Mouse (Mus musculus) C2C12 (cell line): ENCODE results near the gene Commd1.

Experiments
- CEBPB ChIP-seq: IDR thresholded peaks from one replicate; pipeline ENCODE4 v1.6.1; 2011; ENCODE audit warnings: low read depth, mild to moderate bottlenecking, control low read depth, moderate library complexity
- CTCF ChIP-seq: IDR thresholded peaks from one replicate; pipeline ENCODE4 v1.5.1; 2011; ENCODE audit not compliant: control insufficient read depth, insufficient read depth, insufficient read length
- FOSL1 ChIP-seq: IDR thresholded peaks from one replicate; pipeline ENCODE4 v1.8.0; 2011; ENCODE audit warnings: mild to moderate bottlenecking, low read length; ENCODE audit not compliant: poor library complexity, insufficient read depth, severe bottlenecking
- MAX ChIP-seq: IDR thresholded peaks from one replicate; pipeline ENCODE4 v1.6.1; 2011; ENCODE audit warnings: mild to moderate bottlenecking, control low read depth
- MYOD1 ChIP-seq: IDR thresholded peaks from one replicate; pipeline ENCODE4 v1.6.1; 2011; ENCODE audit warnings: low read depth; ENCODE audit not compliant: control insufficient read depth, insufficient read length
- MYOG ChIP-seq: IDR thresholded peaks from one replicate; pipeline ENCODE4 v1.6.1; 2011; ENCODE audit not compliant: control insufficient read depth, insufficient read length; ENCODE audit errors: extremely low read depth
- USF1 ChIP-seq: IDR thresholded peaks from one replicate; pipeline ENCODE4 v1.6.1; 2011; ENCODE audit warnings: low read depth, mild to moderate bottlenecking, control low read depth, moderate library complexity

DNA sequence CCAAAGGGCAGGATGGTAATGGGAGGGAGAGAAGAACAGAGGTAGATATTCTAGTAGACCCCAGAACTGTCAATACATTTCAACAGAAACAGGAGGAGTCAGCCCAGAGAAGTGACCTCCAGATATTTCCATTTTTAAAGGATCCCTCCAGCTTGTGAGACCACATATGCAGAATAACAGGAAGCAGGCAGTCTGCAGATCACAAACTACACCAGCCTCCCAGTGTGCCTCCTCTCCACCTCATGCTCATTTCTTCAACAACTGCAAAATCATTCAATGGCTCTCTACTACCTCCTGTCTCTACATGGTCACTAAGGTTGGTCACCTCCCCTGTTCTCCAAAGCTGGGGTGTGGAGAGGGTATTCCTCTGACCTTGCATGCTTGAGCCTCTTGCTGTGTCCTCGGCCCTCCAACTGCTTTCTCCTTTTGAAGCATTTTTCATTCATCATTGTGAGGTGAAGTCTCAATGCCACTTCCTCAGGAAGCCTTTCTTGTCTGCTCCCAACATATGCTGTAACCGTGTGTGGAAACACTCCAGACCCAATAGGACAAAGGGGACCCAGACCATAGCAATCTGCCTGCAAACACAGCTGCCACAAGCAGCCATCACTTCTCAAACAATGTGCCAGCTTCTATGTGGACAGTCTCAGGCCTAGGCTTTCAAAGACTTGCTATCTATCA is 128.6 kb downstream of the Commd1 start:
- TF ChIP-seq CTCF (no peak), USF1 (no peak), CEBPB (no peak), MYOD1 (no peak), MAX (no peak), FOSL1 (no peak), MYOG (no peak)
